Mouse (Mus musculus): ENCODE results near the gene Dpf1. TPM values are rescaled to one million over a fixed set of nuclear protein-coding genes. Genes with fewer than 3 reads are reported as not detected.

Gene Dpf1
- polyA plus RNA-seq, 1 experiment = 5.9 TPM

DNA sequence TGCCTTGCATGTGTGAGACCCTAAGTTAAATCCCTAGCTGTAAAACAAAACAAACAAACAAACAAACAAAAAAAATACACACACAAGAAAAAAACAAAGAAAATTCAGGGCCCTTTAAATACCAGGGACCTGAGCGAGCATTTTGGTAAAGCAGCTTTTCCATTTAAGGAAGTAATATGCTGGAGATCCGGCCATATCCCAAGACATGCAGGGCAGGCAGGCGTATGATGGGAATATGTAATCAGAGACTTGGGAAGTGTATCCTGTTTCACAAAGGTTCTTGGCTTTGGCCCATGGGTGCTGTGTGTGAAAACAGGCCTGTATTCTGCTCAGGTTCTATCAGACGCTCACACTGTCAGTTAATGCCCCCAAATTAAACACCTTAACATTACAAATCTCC, 26.2 kb upstream of the Dpf1 start:
- no peak overlapping the region for H3K27ac ChIP-seq (ENCODE audit: insufficient read depth, low read length)
- H3K9ac ChIP-seq (ENCODE audit: low read depth, poor library complexity, severe bottlenecking) = no peak overlapping the region
- peaks cover 14% of the 10 kb centered on the region for H3K36me3 ChIP-seq (ENCODE audit: control insufficient read depth, insufficient read depth, low read length, poor library complexity, severe bottlenecking)
- TF ChIP-seq EP300 (IDR thresholded peaks at IDR 0.05; ENCODE audit: insufficient read depth, low read depth, low read length) (no peak), CTCF (IDR thresholded peaks at IDR 0.05; ENCODE audit: low read depth, low read length) (no peak), POLR2A (IDR thresholded peaks at IDR 0.05; ENCODE audit: insufficient read depth, low read length) (no peak)
- H3K4me3 ChIP-seq (ENCODE audit: low read depth, low read length) = no peak overlapping the region
- no peaks in the 10 kb centered on the region for H3K9me3 ChIP-seq (replicated peaks; ENCODE audit: control insufficient read depth, insufficient read depth, low read length, poor library complexity, severe bottlenecking)
- peaks cover 2% of the 10 kb centered on the region for H3K4me1 ChIP-seq (ENCODE audit: control insufficient read depth, insufficient read depth, low read length)
- no peaks in the 10 kb centered on the region for H3K27me3 ChIP-seq (ENCODE audit: control insufficient read depth, insufficient read depth, low read length, poor library complexity, severe bottlenecking)

DNA sequence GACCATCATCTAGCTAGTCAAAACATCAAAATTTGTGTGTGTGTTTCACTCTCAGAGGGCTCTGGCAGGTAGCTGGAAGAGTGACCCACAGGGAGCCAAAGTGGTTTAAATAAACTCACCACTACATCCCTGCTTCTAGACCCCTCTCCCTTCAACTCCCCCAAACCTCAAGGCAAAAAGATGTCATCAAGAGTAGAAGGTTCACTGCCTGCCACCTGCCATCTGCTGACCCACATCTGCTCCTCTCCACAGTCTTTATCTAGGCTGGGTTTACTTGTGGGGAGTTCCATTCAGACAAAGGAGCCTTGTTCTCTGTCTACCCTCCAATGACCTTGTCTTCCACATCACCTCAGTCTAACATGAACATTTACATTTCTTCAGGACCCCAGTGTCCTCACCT, 24.5 kb upstream of the Dpf1 start:
- Histone ChIP-seq H3K36me3 (ENCODE audit: control insufficient read depth, insufficient read depth, low read length, poor library complexity, severe bottlenecking) (peaks cover 14% of the 10 kb centered on the region), H3K9ac (ENCODE audit: low read depth, poor library complexity, severe bottlenecking) (peak overlapping the region; percentile 21; the same call in 1 of the 2 replicates), H3K4me1 (ENCODE audit: control insufficient read depth, insufficient read depth, low read length) (peaks cover 2% of the 10 kb centered on the region), H3K27ac (ENCODE audit: insufficient read depth, low read length) (peak overlapping the region; percentile 8; the same call in 1 of the 2 replicates), H3K9me3 (replicated peaks; ENCODE audit: control insufficient read depth, insufficient read depth, low read length, poor library complexity, severe bottlenecking) (no peaks in the 10 kb centered on the region), H3K4me3 (ENCODE audit: low read depth, low read length) (no peak overlapping the region), H3K27me3 (ENCODE audit: control insufficient read depth, insufficient read depth, low read length, poor library complexity, severe bottlenecking) (no peaks in the 10 kb centered on the region)
- TF ChIP-seq EP300 (IDR thresholded peaks at IDR 0.05; ENCODE audit: insufficient read depth, low read depth, low read length) = no peak
- no peak for TF ChIP-seq CTCF (IDR thresholded peaks at IDR 0.05; ENCODE audit: low read depth, low read length)
- no peak for TF ChIP-seq POLR2A (IDR thresholded peaks at IDR 0.05; ENCODE audit: insufficient read depth, low read length)

DNA sequence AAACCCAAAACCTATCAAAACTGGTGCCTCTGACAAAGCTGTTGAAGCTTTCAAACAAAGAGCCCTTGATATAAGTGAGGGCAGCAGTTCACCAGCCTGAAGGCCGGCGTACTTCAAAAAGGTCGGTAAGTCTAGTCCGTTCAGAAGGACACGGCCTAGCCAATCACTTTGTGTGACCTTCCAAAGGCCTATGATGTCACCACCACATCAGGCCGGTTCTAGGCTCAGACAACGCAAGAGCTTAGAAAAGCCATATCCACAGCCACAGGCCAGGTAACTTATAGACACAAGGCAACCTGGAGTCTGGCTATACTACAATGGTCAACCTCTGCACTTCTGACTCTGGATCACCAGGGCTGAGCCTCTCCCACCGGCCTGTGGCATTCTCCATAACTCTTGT, 23.8 kb upstream of the Dpf1 start:
- Histone ChIP-seq H3K9me3 (replicated peaks; ENCODE audit: control insufficient read depth, insufficient read depth, low read length, poor library complexity, severe bottlenecking) (no peaks in the 10 kb centered on the region), H3K27me3 (ENCODE audit: control insufficient read depth, insufficient read depth, low read length, poor library complexity, severe bottlenecking) (no peaks in the 10 kb centered on the region), H3K4me1 (ENCODE audit: control insufficient read depth, insufficient read depth, low read length) (peaks cover 2% of the 10 kb centered on the region), H3K9ac (ENCODE audit: low read depth, poor library complexity, severe bottlenecking) (peak overlapping the region; percentile 89), H3K36me3 (ENCODE audit: control insufficient read depth, insufficient read depth, low read length, poor library complexity, severe bottlenecking) (peaks cover 14% of the 10 kb centered on the region), H3K4me3 (ENCODE audit: low read depth, low read length) (peak overlapping the region; percentile 87), H3K27ac (ENCODE audit: insufficient read depth, low read length) (no peak overlapping the region)
- TF ChIP-seq POLR2A (IDR thresholded peaks at IDR 0.05; ENCODE audit: insufficient read depth, low read length) (no peak), CTCF (IDR thresholded peaks at IDR 0.05; ENCODE audit: low read depth, low read length) (no peak)

DNA sequence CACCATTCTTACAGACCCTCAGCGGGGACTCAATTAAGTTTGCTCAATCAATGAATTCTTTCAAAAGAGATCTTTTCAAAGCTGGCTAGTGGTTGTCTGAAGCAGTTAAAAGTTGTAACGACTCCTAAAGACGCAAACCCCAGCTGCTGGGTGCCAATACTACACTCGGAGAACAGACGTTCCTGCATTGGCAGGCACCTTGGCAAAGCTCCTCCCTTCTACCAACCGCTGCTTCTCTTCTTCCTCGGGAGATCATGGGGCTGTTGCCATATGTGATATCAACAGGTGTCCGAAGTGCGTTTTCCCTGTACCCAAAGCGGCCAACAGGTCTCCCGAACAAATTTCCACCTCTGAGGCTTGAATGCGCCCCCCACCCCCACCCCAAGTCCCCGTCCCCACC, 22.9 kb upstream of the Dpf1 start:
- Histone ChIP-seq H3K4me1 (ENCODE audit: control insufficient read depth, insufficient read depth, low read length) (peaks cover 2% of the 10 kb centered on the region), H3K36me3 (ENCODE audit: control insufficient read depth, insufficient read depth, low read length, poor library complexity, severe bottlenecking) (peaks cover 14% of the 10 kb centered on the region), H3K27me3 (ENCODE audit: control insufficient read depth, insufficient read depth, low read length, poor library complexity, severe bottlenecking) (no peaks in the 10 kb centered on the region), H3K9ac (ENCODE audit: low read depth, poor library complexity, severe bottlenecking) (peak overlapping the region; percentile 89), H3K4me3 (ENCODE audit: low read depth, low read length) (peak overlapping the region; percentile 87), H3K27ac (ENCODE audit: insufficient read depth, low read length) (peak overlapping the region; percentile 5; the same call in 1 of the 2 replicates), H3K9me3 (replicated peaks; ENCODE audit: control insufficient read depth, insufficient read depth, low read length, poor library complexity, severe bottlenecking) (no peaks in the 10 kb centered on the region)
- TF ChIP-seq CTCF (IDR thresholded peaks at IDR 0.05; ENCODE audit: low read depth, low read length) (no peak), EP300 (IDR thresholded peaks at IDR 0.05; ENCODE audit: insufficient read depth, low read depth, low read length) (no peak), POLR2A (IDR thresholded peaks at IDR 0.05; ENCODE audit: insufficient read depth, low read length) (no peak)

DNA sequence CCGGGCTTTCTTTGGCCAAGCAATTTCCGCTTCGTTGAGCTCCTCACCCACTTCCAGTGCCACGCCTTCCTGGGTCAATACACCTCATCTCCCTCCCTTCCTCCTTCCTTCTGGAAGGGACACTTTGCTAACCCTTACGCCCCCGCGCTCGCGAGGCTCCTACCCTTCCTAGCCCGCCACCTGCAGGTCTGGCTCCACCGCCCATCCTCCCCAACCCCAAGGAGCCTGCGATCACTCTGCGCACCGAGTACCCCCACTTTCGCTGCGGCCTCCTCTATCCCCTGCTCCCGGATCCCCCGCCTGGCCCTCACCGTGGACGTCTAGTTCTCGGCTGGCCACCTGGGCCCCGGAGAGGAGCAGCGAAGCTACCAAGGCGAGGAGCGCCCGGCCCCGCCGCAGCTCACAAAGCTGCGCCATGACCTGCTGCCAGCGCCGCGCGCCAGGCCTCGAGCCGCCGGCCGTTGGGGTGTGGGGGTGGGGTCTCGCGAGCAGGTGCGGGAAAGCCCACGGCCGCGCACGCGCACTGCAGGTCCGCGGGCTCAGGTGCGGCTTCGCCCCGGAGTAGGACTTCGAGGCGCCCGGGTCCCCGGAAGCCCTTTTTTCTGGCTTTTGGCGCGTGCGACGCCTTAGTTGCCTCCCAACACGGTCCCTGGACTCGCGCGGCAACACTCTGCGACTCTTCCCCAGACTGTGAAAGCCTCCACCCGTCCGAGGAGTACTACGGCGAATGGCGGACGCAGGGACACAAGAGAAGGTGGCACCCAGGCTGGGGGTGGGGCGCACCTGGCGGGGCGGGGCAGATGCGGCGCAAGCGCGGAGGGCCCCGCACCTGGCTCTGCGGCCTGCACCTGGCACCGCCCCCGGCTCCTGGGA, 22.3 kb upstream of the Dpf1 start, which contains the start of gene Spint2:
Gene Spint2 (minus strand): TSS at position 712 of the 873 bp plus-strand sequence.
- no peaks in the 10 kb centered on the region for H3K27me3 ChIP-seq (ENCODE audit: control insufficient read depth, insufficient read depth, low read length, poor library complexity, severe bottlenecking)
- H3K27ac ChIP-seq (ENCODE audit: insufficient read depth, low read length) = peak within 1 kb of the TSS; percentile 31
- peak within 1 kb of the TSS; percentile 87 for H3K4me3 ChIP-seq (ENCODE audit: low read depth, low read length)

DNA sequence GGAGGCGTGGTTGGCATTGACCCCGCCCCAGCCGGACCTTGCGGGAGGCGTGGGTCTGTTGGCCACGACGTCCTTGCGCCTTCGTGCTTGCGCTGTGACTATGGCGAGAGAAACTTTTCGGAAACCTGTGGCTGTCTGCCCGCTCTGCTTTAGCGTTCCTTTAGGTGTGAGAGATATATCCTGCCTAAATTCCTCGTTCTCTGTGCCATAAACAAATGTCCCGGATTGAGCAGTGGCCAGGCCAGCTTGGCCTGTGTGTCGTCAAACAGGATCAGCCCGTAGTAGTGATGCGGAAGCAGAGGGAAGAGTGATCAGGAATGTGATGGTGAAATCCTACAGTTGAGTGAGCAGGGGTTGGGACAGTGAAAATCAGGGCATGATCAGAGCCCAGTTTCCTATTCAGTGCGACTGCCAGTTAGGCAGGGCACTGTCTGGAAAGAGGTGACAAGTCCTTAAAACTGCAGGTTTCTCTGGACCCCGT, 21.6 kb upstream of the Dpf1 start:
- H3K9me3 ChIP-seq (replicated peaks; ENCODE audit: control insufficient read depth, insufficient read depth, low read length, poor library complexity, severe bottlenecking) = no peaks in the 10 kb centered on the region
- TF ChIP-seq POLR2A (IDR thresholded peaks at IDR 0.05; ENCODE audit: insufficient read depth, low read length) (no peak), CTCF (IDR thresholded peaks at IDR 0.05; ENCODE audit: low read depth, low read length) (no peak), EP300 (IDR thresholded peaks at IDR 0.05; ENCODE audit: insufficient read depth, low read depth, low read length) (no peak)
- H3K27me3 ChIP-seq (ENCODE audit: control insufficient read depth, insufficient read depth, low read length, poor library complexity, severe bottlenecking) = no peaks in the 10 kb centered on the region
- peaks cover 8% of the 10 kb centered on the region for H3K36me3 ChIP-seq (ENCODE audit: control insufficient read depth, insufficient read depth, low read length, poor library complexity, severe bottlenecking)
- no peaks in the 10 kb centered on the region for H3K4me1 ChIP-seq (ENCODE audit: control insufficient read depth, insufficient read depth, low read length)
- peak overlapping the region; percentile 89; the same call in 1 of the 2 replicates for H3K9ac ChIP-seq (ENCODE audit: low read depth, poor library complexity, severe bottlenecking)
- H3K4me3 ChIP-seq (ENCODE audit: low read depth, low read length) = peak overlapping the region; percentile 51
- no peak overlapping the region for H3K27ac ChIP-seq (ENCODE audit: insufficient read depth, low read length)

More for the DNA sequence above, 22.3 kb upstream of the Dpf1 start, which contains the start of gene Spint2:
- Histone ChIP-seq H3K36me3 (ENCODE audit: control insufficient read depth, insufficient read depth, low read length, poor library complexity, severe bottlenecking) (peaks cover 14% of the 10 kb centered on the region), H3K4me1 (ENCODE audit: control insufficient read depth, insufficient read depth, low read length) (peaks cover 2% of the 10 kb centered on the region), H3K9me3 (replicated peaks; ENCODE audit: control insufficient read depth, insufficient read depth, low read length, poor library complexity, severe bottlenecking) (no peaks in the 10 kb centered on the region), H3K9ac (ENCODE audit: low read depth, poor library complexity, severe bottlenecking) (peak within 1 kb of the TSS; percentile 89)
- peak; percentile 14 for TF ChIP-seq CTCF (IDR thresholded peaks at IDR 0.05; ENCODE audit: low read depth, low read length)
- 0 out of 2 replicates have a peak, but pooled peaks have one; percentile 16 for TF ChIP-seq EP300 (IDR thresholded peaks at IDR 0.05; ENCODE audit: insufficient read depth, low read depth, low read length)
- TF ChIP-seq POLR2A (IDR thresholded peaks at IDR 0.05; ENCODE audit: insufficient read depth, low read length) = peak; percentile 96
